Mouse (Mus musculus): ENCODE data around the gene Ehmt1. TPM values are rescaled to one million over a fixed set of nuclear protein-coding genes. Genes with fewer than 3 reads are reported as not detected.

Gene Ehmt1
- polyA plus RNA-seq, 1 experiment = 32.2 TPM

DNA sequence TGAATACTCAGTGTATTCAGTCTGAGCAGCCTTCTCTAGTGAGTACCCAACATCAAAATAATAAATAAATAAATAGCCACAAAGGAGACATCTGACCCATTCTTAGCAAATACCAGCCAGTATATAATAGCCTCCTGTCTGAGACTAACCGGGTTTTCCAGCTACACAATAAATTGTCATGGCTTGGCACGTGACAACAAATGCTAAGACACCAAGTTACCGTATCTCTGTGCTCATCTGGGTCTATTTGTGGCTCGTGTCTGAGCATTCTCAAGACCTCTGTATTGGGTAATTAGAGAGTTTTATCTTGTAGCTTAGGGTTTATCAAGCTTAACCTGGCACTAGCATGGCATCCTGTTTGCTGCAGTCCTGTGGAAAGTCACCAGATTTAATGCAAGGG, 22.7 kb upstream of the Ehmt1 start:
- Histone ChIP-seq H3K4me3 (ENCODE audit: low read depth, low read length) (no peak overlapping the region), H3K36me3 (ENCODE audit: control insufficient read depth, insufficient read depth, low read length) (no peaks in the 10 kb centered on the region), H3K27ac (ENCODE audit: insufficient read depth, low read depth, low read length) (no peak overlapping the region), H3K4me1 (ENCODE audit: control insufficient read depth, insufficient read depth, insufficient read length, low read length) (no peaks in the 10 kb centered on the region), H3K27me3 (ENCODE audit: control insufficient read depth, insufficient read depth, low read length) (no peaks in the 10 kb centered on the region)
- TF ChIP-seq CTCF (IDR thresholded peaks at IDR 0.05; ENCODE audit: extremely low read depth, insufficient read length, insufficient replicate concordance, low read depth, low read length) (no peak), POLR2A (IDR thresholded peaks at IDR 0.05; ENCODE audit: low read depth, low read length) (no peak)
- WGBS = 78% methylated on average over 4 of the region's 4 CpGs

GRCm38 (mm10) chr2:24935057-24935796, 15.8 kb upstream of the Ehmt1 start, which contains the start of gene Arrdc1:
Gene Arrdc1, minus strand, starts transcription at chr2:24935252.
- TF ChIP-seq CTCF (IDR thresholded peaks at IDR 0.05; ENCODE audit: extremely low read depth, insufficient read length, insufficient replicate concordance, low read depth, low read length) (peak; percentile 54; the same call in 1 of the 2 replicates), POLR2A (IDR thresholded peaks at IDR 0.05; ENCODE audit: low read depth, low read length) (peak; percentile 83)
- H3K4me1 ChIP-seq (ENCODE audit: control insufficient read depth, insufficient read depth, insufficient read length, low read length) = peaks cover 8% of the 10 kb centered on the region
- H3K4me3 ChIP-seq (ENCODE audit: low read depth, low read length) = peak within 1 kb of the TSS; percentile 89
- WGBS = under 1% methylated on average over 49 of the region's 49 CpGs
- H3K27me3 ChIP-seq (ENCODE audit: control insufficient read depth, insufficient read depth, low read length) = no peaks in the 10 kb centered on the region
- H3K27ac ChIP-seq (ENCODE audit: insufficient read depth, low read depth, low read length) = peak within 1 kb of the TSS; percentile 98
- H3K36me3 ChIP-seq (ENCODE audit: control insufficient read depth, insufficient read depth, low read length) = no peaks in the 10 kb centered on the region

- TF ChIP-seq CTCF (IDR thresholded peaks at IDR 0.05; ENCODE audit: extremely low read depth, insufficient read length, insufficient replicate concordance, low read depth, low read length) (no peak), POLR2A (IDR thresholded peaks at IDR 0.05; ENCODE audit: low read depth, low read length) (no peak)
- Histone ChIP-seq H3K4me1 (ENCODE audit: control insufficient read depth, insufficient read depth, insufficient read length, low read length) (peaks cover 8% of the 10 kb centered on the region), H3K4me3 (ENCODE audit: low read depth, low read length) (peak overlapping the region; percentile 89), H3K36me3 (ENCODE audit: control insufficient read depth, insufficient read depth, low read length) (no peaks in the 10 kb centered on the region), H3K27ac (ENCODE audit: insufficient read depth, low read depth, low read length) (peak overlapping the region; percentile 98), H3K27me3 (ENCODE audit: control insufficient read depth, insufficient read depth, low read length) (no peaks in the 10 kb centered on the region)
- WGBS = 2% methylated on average over 19 of the region's 19 CpGs
Measured at GRCm38 (mm10) chr2:24934441-24934963, 15.1 kb upstream of the Ehmt1 start.

DNA sequence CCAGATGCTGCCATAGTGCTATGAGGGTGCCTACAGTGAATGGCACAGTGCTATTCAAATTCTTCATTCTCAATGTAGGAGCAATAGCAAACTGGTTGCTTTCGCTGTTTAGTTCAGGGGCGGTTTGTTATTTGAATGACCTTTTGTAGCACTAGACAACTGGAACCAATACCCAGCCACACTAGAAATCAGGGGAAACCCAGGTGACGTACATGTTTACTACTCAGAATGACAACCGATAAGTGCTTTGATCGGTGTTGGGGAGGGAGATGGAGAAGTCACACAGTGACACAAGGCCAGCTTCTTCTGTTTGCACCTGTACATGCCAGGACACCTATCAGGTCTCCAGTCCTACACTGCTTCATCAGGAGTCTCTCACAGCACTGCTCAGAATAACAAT, 10.2 kb upstream of the Ehmt1 start:
- H3K27ac ChIP-seq (ENCODE audit: insufficient read depth, low read depth, low read length) = no peak overlapping the region
- WGBS = 89% methylated on average over 5 of the region's 5 CpGs
- H3K4me3 ChIP-seq (ENCODE audit: low read depth, low read length) = no peak overlapping the region
- TF ChIP-seq POLR2A (IDR thresholded peaks at IDR 0.05; ENCODE audit: low read depth, low read length) (no peak), CTCF (IDR thresholded peaks at IDR 0.05; ENCODE audit: extremely low read depth, insufficient read length, insufficient replicate concordance, low read depth, low read length) (no peak)
- H3K36me3 ChIP-seq (ENCODE audit: control insufficient read depth, insufficient read depth, low read length) = peaks cover 17% of the 10 kb centered on the region; the same call in 1 of the 2 replicates
- peaks cover 8% of the 10 kb centered on the region for H3K4me1 ChIP-seq (ENCODE audit: control insufficient read depth, insufficient read depth, insufficient read length, low read length)
- no peaks in the 10 kb centered on the region for H3K27me3 ChIP-seq (ENCODE audit: control insufficient read depth, insufficient read depth, low read length)

- Histone ChIP-seq H3K36me3 (ENCODE audit: control insufficient read depth, insufficient read depth, low read length) (peaks cover 17% of the 10 kb centered on the region; the same call in 1 of the 2 replicates), H3K27me3 (ENCODE audit: control insufficient read depth, insufficient read depth, low read length) (no peaks in the 10 kb centered on the region), H3K27ac (ENCODE audit: insufficient read depth, low read depth, low read length) (no peak overlapping the region), H3K4me1 (ENCODE audit: control insufficient read depth, insufficient read depth, insufficient read length, low read length) (peaks cover 8% of the 10 kb centered on the region), H3K4me3 (ENCODE audit: low read depth, low read length) (no peak overlapping the region)
- no peak for TF ChIP-seq POLR2A (IDR thresholded peaks at IDR 0.05; ENCODE audit: low read depth, low read length)
- no peak for TF ChIP-seq CTCF (IDR thresholded peaks at IDR 0.05; ENCODE audit: extremely low read depth, insufficient read length, insufficient replicate concordance, low read depth, low read length)
- 51% methylated on average over 2 of the region's 2 CpGs for WGBS
Measured at GRCm38 (mm10) chr2:24929119-24929518, 9.7 kb upstream of the Ehmt1 start.

GRCm38 (mm10) chr2:24927810-24928479, 8.5 kb upstream of the Ehmt1 start:
- H3K4me3 ChIP-seq (ENCODE audit: low read depth, low read length) = no peak overlapping the region
- no peak for TF ChIP-seq POLR2A (IDR thresholded peaks at IDR 0.05; ENCODE audit: low read depth, low read length)
- no peak for TF ChIP-seq CTCF (IDR thresholded peaks at IDR 0.05; ENCODE audit: extremely low read depth, insufficient read length, insufficient replicate concordance, low read depth, low read length)
- H3K36me3 ChIP-seq (ENCODE audit: control insufficient read depth, insufficient read depth, low read length) = peaks cover 17% of the 10 kb centered on the region; the same call in 1 of the 2 replicates
- no peaks in the 10 kb centered on the region for H3K27me3 ChIP-seq (ENCODE audit: control insufficient read depth, insufficient read depth, low read length)
- H3K27ac ChIP-seq (ENCODE audit: insufficient read depth, low read depth, low read length) = no peak overlapping the region
- 48% methylated on average over 4 of the region's 4 CpGs for WGBS
- H3K4me1 ChIP-seq (ENCODE audit: control insufficient read depth, insufficient read depth, insufficient read length, low read length) = peaks cover 3% of the 10 kb centered on the region

DNA sequence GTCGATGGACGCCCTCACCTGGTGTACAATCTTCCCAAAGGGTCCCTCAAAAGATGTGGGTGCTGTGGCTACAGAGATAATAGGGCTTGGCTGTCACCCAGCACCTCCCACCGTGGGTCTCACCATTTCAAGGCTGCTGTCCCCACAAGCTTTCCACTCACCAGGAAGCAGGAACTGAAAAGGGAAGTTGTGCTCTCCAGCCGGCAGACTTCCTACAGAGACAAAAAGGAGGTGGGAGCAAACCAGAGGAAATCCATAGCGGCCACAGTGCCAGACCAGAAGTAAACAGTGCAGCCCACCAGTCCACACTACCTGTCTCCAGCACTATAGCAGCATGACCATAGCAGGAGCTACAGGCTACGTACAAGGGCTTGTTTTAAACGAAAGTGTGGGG, 7.5 kb upstream of the Ehmt1 start:
- H3K36me3 ChIP-seq (ENCODE audit: control insufficient read depth, insufficient read depth, low read length) = peaks cover 17% of the 10 kb centered on the region; the same call in 1 of the 2 replicates
- H3K27ac ChIP-seq (ENCODE audit: insufficient read depth, low read depth, low read length) = no peak overlapping the region
- H3K4me3 ChIP-seq (ENCODE audit: low read depth, low read length) = no peak overlapping the region
- peaks cover 3% of the 10 kb centered on the region for H3K4me1 ChIP-seq (ENCODE audit: control insufficient read depth, insufficient read depth, insufficient read length, low read length)
- 67% methylated on average over 7 of the region's 7 CpGs for WGBS
- no peak for TF ChIP-seq POLR2A (IDR thresholded peaks at IDR 0.05; ENCODE audit: low read depth, low read length)
- TF ChIP-seq CTCF (IDR thresholded peaks at IDR 0.05; ENCODE audit: extremely low read depth, insufficient read length, insufficient replicate concordance, low read depth, low read length) = no peak
- H3K27me3 ChIP-seq (ENCODE audit: control insufficient read depth, insufficient read depth, low read length) = no peaks in the 10 kb centered on the region

Measured in small intestine, adult 2 months (tissue).